Mouse (Mus musculus): ENCODE measurements at regions not wholly inside any gene's neighbourhood (a gene's known extent, or its start where the extent isn't known, plus 50 kb on each side); places are given as distances from the start of the nearest gene placed in this dataset.
A peak's percentile ranks its signal among the peaks of the same experiment; 100 is the strongest.
"Not testable (repeated sequence)": the region's sequence is repeated elsewhere in the genome, so short reads cannot be mapped to it uniquely, and the experiment has no call there.

- intact Hi-C loops (cut with DNase I), result no loop called here
- peak; percentile 83 to 93 for DNase-seq (ENCODE audit: low spot score in 2 of 2)
These were observed 86.9 kb downstream of the Bdh1 start for GRCm38 (mm10) chr16:31508981-31509380.

- intact Hi-C loops (cut with DNase I), result no loop called here
- DNase-seq (ENCODE audit: low spot score in 2 of 2), result no peak
These were observed 88.0 kb downstream of the Bdh1 start for GRCm38 (mm10) chr16:31510097-31510496.

DNA sequence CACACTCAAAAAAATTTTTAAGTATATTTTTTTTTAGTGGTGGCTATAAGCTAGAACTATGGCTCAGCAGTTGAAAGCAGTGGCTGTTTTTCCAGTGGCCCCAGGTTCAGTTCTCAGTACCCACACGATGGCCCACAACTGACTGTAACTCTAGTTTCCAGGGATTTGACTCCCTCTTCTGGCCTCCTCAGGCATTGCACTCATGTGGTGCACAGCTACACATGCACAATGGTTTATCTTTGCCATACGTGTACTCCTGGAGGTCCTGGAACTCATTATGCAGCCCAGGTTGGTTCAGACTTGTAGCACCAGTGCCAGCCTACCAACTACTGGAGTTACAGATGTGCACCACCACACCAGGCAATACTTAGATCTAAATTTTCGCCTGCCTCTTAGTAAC, 96.7 kb downstream of the Bdh1 start:
- intact Hi-C loops (cut with DNase I), result no loop called here
- no peak for DNase-seq (ENCODE audit: low spot score in 2 of 2)

- intact Hi-C loops (cut with DNase I), result no loop called here
- DNase-seq (ENCODE audit: low spot score in 2 of 2), result peak in 1 of 2 experiments; percentile 21
These were observed 98.0 kb downstream of the Bdh1 start for GRCm38 (mm10) chr16:31520081-31520480.

DNA sequence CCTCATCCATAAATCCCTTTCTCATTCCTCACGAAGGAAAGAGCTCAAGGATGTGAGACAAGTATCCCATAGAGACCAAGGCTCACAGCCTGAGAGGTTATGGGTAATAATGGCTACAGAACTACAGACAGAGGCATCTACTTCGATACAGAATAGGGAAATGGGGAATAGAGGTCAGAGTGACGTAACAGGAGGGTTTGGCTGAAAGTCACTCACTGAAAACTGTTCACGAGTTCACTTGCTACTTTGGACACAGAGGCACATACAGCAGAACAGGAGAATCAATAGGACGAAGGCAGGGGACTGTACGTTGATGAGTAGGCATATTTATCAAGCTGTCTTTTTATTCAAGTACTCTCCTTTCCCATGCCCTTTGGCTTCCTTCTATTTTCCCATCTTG, 99.7 kb downstream of the Bdh1 start:
- intact Hi-C loops (cut with DNase I), result no loop called here
- DNase-seq (ENCODE audit: low spot score in 2 of 2), result no peak

DNA sequence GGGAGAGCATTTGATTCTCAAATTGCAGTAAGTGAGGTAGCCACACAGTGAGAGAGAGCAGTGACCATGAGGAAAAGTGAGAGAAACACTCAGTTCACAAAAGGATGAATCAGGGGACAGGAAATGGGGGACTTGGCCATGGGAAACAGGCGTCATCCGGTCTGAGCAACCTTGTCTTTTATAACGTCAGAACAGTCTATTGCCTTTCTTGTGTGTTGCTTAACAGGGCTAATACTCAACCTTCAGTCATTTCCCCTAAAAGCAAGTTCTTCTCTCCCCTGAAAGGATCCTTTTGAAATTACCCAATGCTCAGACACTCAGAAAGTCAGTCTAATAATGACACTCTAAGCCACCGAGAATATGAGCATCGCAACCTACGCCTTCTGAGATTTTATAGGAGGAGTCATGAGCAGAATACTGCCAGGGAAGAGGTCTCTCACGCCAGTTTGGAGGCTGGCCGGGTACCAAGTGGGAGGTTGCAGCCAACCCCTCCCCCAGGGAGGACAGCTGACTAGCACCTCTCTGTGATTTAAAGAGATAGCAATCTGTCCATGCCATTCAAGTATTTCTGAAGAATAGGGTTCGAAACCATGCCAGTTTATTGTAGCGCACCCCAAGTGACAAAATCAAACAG, 104.7 kb downstream of the Bdh1 start:
- intact Hi-C loops (cut with DNase I), result no loop called here
- no peak for DNase-seq (ENCODE audit: low spot score in 2 of 2)

GRCm38 (mm10) chr16:31528596-31529283, 106.7 kb downstream of the Bdh1 start:
- intact Hi-C loops (cut with DNase I), result no loop called here
- no peak for DNase-seq (ENCODE audit: low spot score in 2 of 2)

DNA sequence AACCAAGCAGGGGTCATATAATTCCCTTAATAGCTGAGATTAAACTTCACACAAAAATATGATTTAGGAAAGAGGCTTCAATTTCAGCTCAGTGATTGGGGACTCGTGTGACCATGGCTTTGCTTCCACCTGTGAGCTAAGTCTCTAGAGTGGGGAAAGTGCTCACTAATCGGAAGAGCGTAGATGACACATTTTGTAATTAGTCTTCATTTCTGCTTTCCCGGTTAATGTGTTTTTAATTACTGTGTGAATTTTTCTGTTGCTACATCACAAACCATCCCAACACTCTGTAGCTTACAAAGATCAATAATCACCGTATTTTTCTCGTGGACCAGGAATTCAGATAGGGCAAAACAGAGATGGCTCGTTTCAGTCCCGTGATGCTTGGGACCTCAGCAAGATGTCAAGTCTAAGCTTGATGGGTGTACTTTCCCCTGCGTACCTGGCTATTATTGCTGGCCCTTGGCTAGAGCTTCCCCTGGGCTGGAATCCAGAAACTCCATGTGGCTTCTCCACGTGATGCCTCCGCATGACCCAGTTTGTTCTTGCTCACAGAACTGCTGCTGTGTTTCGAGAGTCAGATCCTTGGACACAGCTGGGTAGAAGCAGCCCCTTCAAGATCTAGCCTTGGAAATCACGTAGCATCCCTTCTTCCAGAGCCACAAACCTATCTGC, 107.3 kb downstream of the Bdh1 start:
- peak in 1 of 2 experiments; percentile 66 for DNase-seq (ENCODE audit: low spot score in 2 of 2)
- intact Hi-C loops (cut with DNase I), result no loop called here

- DNase-seq (ENCODE audit: low spot score in 2 of 2), result peak in 1 of 2 experiments; percentile 68
- intact Hi-C loops (cut with DNase I), result no loop called here
These were observed 108.0 kb downstream of the Bdh1 start for GRCm38 (mm10) chr16:31530090-31530489.

- no peak for DNase-seq (ENCODE audit: low spot score in 2 of 2)
- intact Hi-C loops (cut with DNase I), result no loop called here
These were observed 111.2 kb downstream of the Bdh1 start for GRCm38 (mm10) chr16:31533196-31533777.

DNA sequence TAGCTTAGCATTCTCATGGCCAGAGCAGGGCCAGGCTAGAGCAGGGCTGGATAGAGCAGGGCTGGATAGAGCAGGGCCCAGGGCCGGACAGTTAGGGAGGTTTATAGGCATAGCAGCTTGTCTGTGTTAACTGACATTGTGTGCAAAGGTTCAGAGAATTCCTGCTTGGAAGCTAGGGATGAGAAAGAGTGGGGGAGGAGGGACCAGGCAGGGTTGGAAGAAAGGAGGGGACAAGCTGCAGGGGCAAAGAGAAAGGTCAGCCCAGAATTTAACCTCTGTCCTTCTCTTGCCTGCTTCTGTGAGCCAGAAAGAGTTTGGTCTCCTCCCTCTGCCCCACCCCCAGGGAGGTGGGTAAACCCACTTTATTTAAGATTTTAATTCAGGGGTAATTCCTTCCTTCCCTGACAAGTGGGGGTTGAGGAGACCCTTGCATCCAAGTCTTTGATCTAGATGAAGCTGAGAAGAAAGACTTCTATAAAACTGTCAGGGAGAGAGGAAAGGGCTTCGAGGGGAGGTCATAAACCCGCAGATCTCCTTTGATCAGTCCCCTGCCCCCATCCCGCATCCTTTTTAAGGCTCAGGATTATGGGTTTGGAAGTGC, 112.9 kb downstream of the Bdh1 start:
- intact Hi-C loops (cut with DNase I), result no loop called here
- DNase-seq (ENCODE audit: low spot score in 2 of 2), result no peak

- intact Hi-C loops (cut with DNase I), result no loop called here
These were observed 114.2 kb downstream of the Bdh1 start for GRCm38 (mm10) chr16:31536328-31536727.

GRCm38 (mm10) chr16:31538606-31539005, 116.5 kb downstream of the Bdh1 start:
- intact Hi-C loops (cut with DNase I), result no loop called here
- no peak for DNase-seq (ENCODE audit: low spot score in 2 of 2)

More at GRCm38 (mm10) chr16:31536328-31536727, 114.2 kb downstream of the Bdh1 start:
- DNase-seq (ENCODE audit: low spot score in 2 of 2), result no peak

GRCm38 (mm10) chr16:31543499-31544170, 119.6 kb upstream of the Dlg1 start:
- DNase-seq (ENCODE audit: low spot score in 2 of 2), result no peak
- intact Hi-C loops (cut with DNase I), result no loop called here

GRCm38 (mm10) chr16:31546062-31546827, 117.0 kb upstream of the Dlg1 start:
- intact Hi-C loops (cut with DNase I), result no loop called here
- DNase-seq (ENCODE audit: low spot score in 2 of 2), result no peak

- intact Hi-C loops (cut with DNase I), result no loop called here
- peak in 1 of 2 experiments; percentile 56 for DNase-seq (ENCODE audit: low spot score in 2 of 2)
These were observed 116.4 kb upstream of the Dlg1 start for GRCm38 (mm10) chr16:31546828-31547224.

DNA sequence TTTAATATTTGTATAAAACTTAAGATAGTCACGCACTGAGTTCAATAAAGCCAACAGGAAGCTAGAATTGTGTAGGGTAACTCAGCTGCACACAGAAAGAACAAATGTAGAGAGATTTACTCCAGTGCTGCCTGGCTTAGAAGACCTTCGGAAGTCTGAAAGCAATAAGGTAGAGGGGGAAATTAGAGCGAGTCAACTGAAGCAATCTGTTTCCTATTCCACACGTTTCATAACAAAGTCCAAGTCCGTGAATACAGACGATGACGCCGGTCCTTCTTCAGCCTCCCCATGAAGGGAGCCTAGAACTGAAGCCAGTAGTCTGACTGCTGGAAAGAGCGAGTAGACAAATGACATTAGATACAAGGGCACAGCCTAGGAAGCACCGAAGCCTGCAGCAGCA, 115.9 kb upstream of the Dlg1 start:
- DNase-seq (ENCODE audit: low spot score in 2 of 2), result no peak
- intact Hi-C loops (cut with DNase I), result no loop called here

- DNase-seq (ENCODE audit: low spot score in 2 of 2), result no peak
- intact Hi-C loops (cut with DNase I), result no loop called here
These were observed 113.3 kb upstream of the Dlg1 start for GRCm38 (mm10) chr16:31549975-31550374.

- intact Hi-C loops (cut with DNase I), result not testable (repeated sequence)
These were observed 112.7 kb upstream of the Dlg1 start for GRCm38 (mm10) chr16:31550539-31550938.

More at GRCm38 (mm10) chr16:31550539-31550938, 112.7 kb upstream of the Dlg1 start:
- not testable (repeated sequence) for DNase-seq (ENCODE audit: low spot score in 2 of 2)

Data from left cerebral cortex, postnatal 25 days (tissue).